Mouse (Mus musculus): Measurements from ENCODE around the gene Ffar1. TPM values are rescaled to one million over a fixed set of nuclear protein-coding genes. Genes with fewer than 3 reads are reported as not detected.
"Not testable (repeated sequence)": the region's sequence is repeated elsewhere in the genome, so short reads cannot be mapped to it uniquely, and the experiment has no call there.

The Ffar1 gene
- polyA plus RNA-seq, 1 experiment from 2014 or later: not detected

GRCm38 (mm10) chr7:30844676-30845297 lies 16.6 kb downstream of the Ffar1 start:
- no peak overlapping the region for H3K4me2 ChIP-seq
- H3K4me1 ChIP-seq (replicated peaks; ENCODE audit: control insufficient read depth, insufficient read depth, low read length): no peaks in the 10 kb centered on the region; the same call in none of the 2 replicates
- H3K9ac ChIP-seq (ENCODE audit: low read depth, low read length): no peak overlapping the region
- H3K27ac ChIP-seq (ENCODE audit: low read depth, low read length): no peak overlapping the region
- DNase-seq (ENCODE audit: low spot score) (no peak), ATAC-seq (replicated peaks; ENCODE audit: low FRiP score) (no peak)
- no peaks in the 10 kb centered on the region for H3K9me3 ChIP-seq (ENCODE audit: control insufficient read depth, low read length)
- 42% methylated on average over 7 of the region's 7 CpGs for whole genome bisulfite sequencing
- H3K27me3 ChIP-seq (replicated peaks; ENCODE audit: control insufficient read depth, insufficient read depth, low read length): no peaks in the 10 kb centered on the region
- no peaks in the 10 kb centered on the region for H3K36me3 ChIP-seq (ENCODE audit: control insufficient read depth, insufficient read depth, low read length)
- H3K4me3 ChIP-seq (ENCODE audit: low read depth, low read length): no peak overlapping the region

DNA sequence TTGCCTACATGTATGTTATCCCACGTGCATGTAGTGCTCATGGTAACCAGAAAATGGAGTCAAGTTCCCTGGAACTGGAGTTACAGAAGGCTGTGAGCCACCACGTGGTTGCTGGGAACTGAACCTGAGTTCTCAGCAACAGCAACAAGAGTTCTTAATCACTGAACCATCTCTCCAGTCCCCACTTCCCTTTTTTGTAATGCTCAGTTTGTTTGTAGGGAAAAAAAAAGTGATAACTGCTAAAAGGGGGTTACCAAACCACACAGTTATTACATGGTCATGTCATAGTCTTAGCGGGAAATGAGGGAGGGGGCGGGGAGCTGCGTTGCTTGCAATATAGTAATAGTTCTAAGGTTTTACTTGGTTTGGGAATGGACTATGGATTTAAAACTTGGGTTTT lies 19.3 kb downstream of the Ffar1 start:
- H3K36me3 ChIP-seq (ENCODE audit: control insufficient read depth, insufficient read depth, low read length): no peaks in the 10 kb centered on the region
- H3K4me3 ChIP-seq (ENCODE audit: low read depth, low read length): no peak overlapping the region
- H3K27ac ChIP-seq (ENCODE audit: low read depth, low read length): no peak overlapping the region
- ATAC-seq (replicated peaks; ENCODE audit: low FRiP score): no peak
- no peaks in the 10 kb centered on the region; the same call in none of the 2 replicates for H3K4me1 ChIP-seq (replicated peaks; ENCODE audit: control insufficient read depth, insufficient read depth, low read length)
- H3K4me2 ChIP-seq: no peak overlapping the region
- H3K27me3 ChIP-seq (replicated peaks; ENCODE audit: control insufficient read depth, insufficient read depth, low read length): no peaks in the 10 kb centered on the region
- DNase-seq (ENCODE audit: low spot score): no peak
- H3K9me3 ChIP-seq (ENCODE audit: control insufficient read depth, low read length): no peaks in the 10 kb centered on the region
- WGBS: 54% methylated on average over 5 of the region's 5 CpGs
- H3K9ac ChIP-seq (ENCODE audit: low read depth, low read length): no peak overlapping the region

- ATAC-seq (replicated peaks; ENCODE audit: low FRiP score) (no peak), DNase-seq (ENCODE audit: low spot score) (no peak)
- no peaks in the 10 kb centered on the region for H3K36me3 ChIP-seq (ENCODE audit: control insufficient read depth, insufficient read depth, low read length)
- H3K27ac ChIP-seq (ENCODE audit: low read depth, low read length): no peak overlapping the region
- H3K9ac ChIP-seq (ENCODE audit: low read depth, low read length): no peak overlapping the region
- H3K27me3 ChIP-seq (replicated peaks; ENCODE audit: control insufficient read depth, insufficient read depth, low read length): no peaks in the 10 kb centered on the region
- H3K4me2 ChIP-seq: no peak overlapping the region
- no peaks in the 10 kb centered on the region; the same call in none of the 2 replicates for H3K4me1 ChIP-seq (replicated peaks; ENCODE audit: control insufficient read depth, insufficient read depth, low read length)
- H3K4me3 ChIP-seq (ENCODE audit: low read depth, low read length): no peak overlapping the region
- 62% methylated on average over 4 of the region's 4 CpGs for WGBS
- H3K9me3 ChIP-seq (ENCODE audit: control insufficient read depth, low read length): no peaks in the 10 kb centered on the region
These were observed 20.0 kb downstream of the Ffar1 start for GRCm38 (mm10) chr7:30841379-30841778.

DNA sequence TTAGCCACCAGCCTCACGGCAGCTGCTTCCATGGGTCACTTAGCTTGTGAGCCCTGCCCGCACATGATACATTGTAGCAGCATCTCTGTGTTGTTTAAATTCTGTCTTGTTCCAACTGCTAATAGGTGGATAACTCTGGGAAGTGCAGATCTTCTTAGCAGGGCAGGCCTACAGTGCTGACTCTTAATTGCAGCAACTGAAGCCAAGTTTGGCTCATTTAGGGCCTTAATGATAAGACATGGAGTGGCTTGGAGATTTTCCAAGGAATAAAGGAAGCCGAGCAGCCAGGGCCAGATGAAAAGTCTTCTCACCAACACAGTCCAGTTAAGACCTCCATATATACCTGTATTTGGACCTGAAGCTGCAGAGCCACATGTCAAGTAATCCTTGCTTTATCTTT lies 21.1 kb downstream of the Ffar1 start:
- DNase-seq (ENCODE audit: low spot score) (no peak), ATAC-seq (replicated peaks; ENCODE audit: low FRiP score) (no peak)
- Histone ChIP-seq H3K9me3 (ENCODE audit: control insufficient read depth, low read length) (no peaks in the 10 kb centered on the region), H3K27me3 (replicated peaks; ENCODE audit: control insufficient read depth, insufficient read depth, low read length) (no peaks in the 10 kb centered on the region), H3K4me1 (replicated peaks; ENCODE audit: control insufficient read depth, insufficient read depth, low read length) (no peaks in the 10 kb centered on the region; the same call in none of the 2 replicates), H3K9ac (ENCODE audit: low read depth, low read length) (no peak overlapping the region), H3K4me3 (ENCODE audit: low read depth, low read length) (no peak overlapping the region), H3K27ac (ENCODE audit: low read depth, low read length) (no peak overlapping the region), H3K4me2 (no peak overlapping the region), H3K36me3 (ENCODE audit: control insufficient read depth, insufficient read depth, low read length) (no peaks in the 10 kb centered on the region)
- WGBS: 77% methylated on average over 3 of the region's 3 CpGs

DNA sequence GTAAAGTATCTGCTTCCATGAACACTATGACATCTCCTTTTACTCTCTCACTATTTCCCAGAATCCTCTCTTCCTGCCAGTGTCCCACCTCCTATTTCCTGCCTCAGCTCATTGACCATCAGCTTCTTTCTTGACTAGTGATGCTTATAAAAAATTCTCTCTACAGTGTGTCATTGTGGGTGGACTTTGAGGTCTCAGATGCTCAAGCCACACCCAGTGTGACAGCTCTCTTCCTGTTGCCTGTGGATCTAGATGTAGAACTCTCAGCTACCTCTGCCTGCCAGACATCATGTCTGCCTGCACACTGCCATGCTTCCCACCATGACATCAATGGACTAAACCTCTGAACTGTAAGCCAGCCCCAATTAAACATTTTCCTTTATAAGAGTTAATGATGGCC lies 24.1 kb downstream of the Ffar1 start:
- Histone ChIP-seq H3K4me1 (replicated peaks; ENCODE audit: control insufficient read depth, insufficient read depth, low read length) (no peaks in the 10 kb centered on the region), H3K27me3 (replicated peaks; ENCODE audit: control insufficient read depth, insufficient read depth, low read length) (no peaks in the 10 kb centered on the region), H3K9ac (ENCODE audit: low read depth, low read length) (no peak overlapping the region), H3K4me2 (no peak overlapping the region), H3K9me3 (ENCODE audit: control insufficient read depth, low read length) (no peaks in the 10 kb centered on the region), H3K27ac (ENCODE audit: low read depth, low read length) (no peak overlapping the region), H3K4me3 (ENCODE audit: low read depth, low read length) (no peak overlapping the region), H3K36me3 (ENCODE audit: control insufficient read depth, insufficient read depth, low read length) (no peaks in the 10 kb centered on the region)
- ATAC-seq (replicated peaks; ENCODE audit: low FRiP score) (no peak), DNase-seq (ENCODE audit: low spot score) (no peak)

GRCm38 (mm10) chr7:30832684-30833083 lies 28.7 kb downstream of the Ffar1 start:
- not testable (repeated sequence) for H3K36me3 ChIP-seq (ENCODE audit: control insufficient read depth, insufficient read depth, low read length); H3K4me1 ChIP-seq (replicated peaks; ENCODE audit: control insufficient read depth, insufficient read depth, low read length); H3K9ac ChIP-seq (ENCODE audit: low read depth, low read length); DNase-seq (ENCODE audit: low spot score); H3K27ac ChIP-seq (ENCODE audit: low read depth, low read length); H3K9me3 ChIP-seq (ENCODE audit: control insufficient read depth, low read length); H3K4me3 ChIP-seq (ENCODE audit: low read depth, low read length); H3K4me2 ChIP-seq; H3K27me3 ChIP-seq (replicated peaks; ENCODE audit: control insufficient read depth, insufficient read depth, low read length); ATAC-seq (replicated peaks; ENCODE audit: low FRiP score)
- 37% methylated on average over 7 of the region's 11 CpGs for WGBS

GRCm38 (mm10) chr7:30832261-30832660 lies 29.1 kb downstream of the Ffar1 start:
- Histone ChIP-seq H3K9me3 (ENCODE audit: control insufficient read depth, low read length) (no peaks in the 10 kb centered on the region), H3K27ac (ENCODE audit: low read depth, low read length) (no peak overlapping the region), H3K4me1 (replicated peaks; ENCODE audit: control insufficient read depth, insufficient read depth, low read length) (no peaks in the 10 kb centered on the region), H3K9ac (ENCODE audit: low read depth, low read length) (no peak overlapping the region), H3K27me3 (replicated peaks; ENCODE audit: control insufficient read depth, insufficient read depth, low read length) (no peaks in the 10 kb centered on the region), H3K36me3 (ENCODE audit: control insufficient read depth, insufficient read depth, low read length) (no peaks in the 10 kb centered on the region), H3K4me2 (no peak overlapping the region; the same call in 1 of the 2 replicates), H3K4me3 (ENCODE audit: low read depth, low read length) (no peak overlapping the region)
- 63% methylated on average over 16 of the region's 17 CpGs for WGBS
- DNase-seq (ENCODE audit: low spot score) (no peak), ATAC-seq (replicated peaks; ENCODE audit: low FRiP score) (no peak)

GRCm38 (mm10) chr7:30829428-30829827 lies 31.9 kb downstream of the Ffar1 start:
- H3K27me3 ChIP-seq (replicated peaks; ENCODE audit: control insufficient read depth, insufficient read depth, low read length): no peaks in the 10 kb centered on the region
- no peak overlapping the region for H3K9ac ChIP-seq (ENCODE audit: low read depth, low read length)
- H3K9me3 ChIP-seq (ENCODE audit: control insufficient read depth, low read length): no peaks in the 10 kb centered on the region
- H3K4me3 ChIP-seq (ENCODE audit: low read depth, low read length): no peak overlapping the region
- H3K36me3 ChIP-seq (ENCODE audit: control insufficient read depth, insufficient read depth, low read length): no peaks in the 10 kb centered on the region
- no peaks in the 10 kb centered on the region for H3K4me1 ChIP-seq (replicated peaks; ENCODE audit: control insufficient read depth, insufficient read depth, low read length)
- WGBS: 50% methylated on average over 3 of the region's 3 CpGs
- no peak for ATAC-seq (replicated peaks; ENCODE audit: low FRiP score)
- no peak for DNase-seq (ENCODE audit: low spot score)
- H3K27ac ChIP-seq (ENCODE audit: low read depth, low read length): no peak overlapping the region
- H3K4me2 ChIP-seq: no peak overlapping the region

DNA sequence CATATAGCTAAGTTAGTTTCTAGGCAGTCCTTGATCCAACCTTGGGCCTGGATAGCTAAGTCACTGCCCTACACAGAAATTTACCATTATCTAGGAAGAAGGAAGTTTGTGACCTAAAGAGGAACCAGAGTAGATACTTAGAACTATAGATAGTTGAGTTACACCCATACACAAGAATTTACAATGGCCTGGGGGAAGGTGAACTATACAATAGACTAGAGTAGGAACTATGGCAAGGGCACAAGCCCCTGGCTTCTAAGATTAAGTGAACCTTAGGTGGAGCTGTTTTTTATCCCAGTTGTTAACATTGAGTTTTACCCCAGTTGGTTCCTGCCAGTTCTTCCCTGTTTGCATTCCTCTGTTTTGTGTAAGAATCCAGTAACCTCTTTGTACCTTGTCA lies 32.5 kb downstream of the Ffar1 start:
- not testable (repeated sequence) for H3K27ac ChIP-seq (ENCODE audit: low read depth, low read length); H3K9ac ChIP-seq (ENCODE audit: low read depth, low read length); H3K4me2 ChIP-seq; H3K27me3 ChIP-seq (replicated peaks; ENCODE audit: control insufficient read depth, insufficient read depth, low read length); H3K4me1 ChIP-seq (replicated peaks; ENCODE audit: control insufficient read depth, insufficient read depth, low read length); H3K9me3 ChIP-seq (ENCODE audit: control insufficient read depth, low read length); H3K4me3 ChIP-seq (ENCODE audit: low read depth, low read length); ATAC-seq (replicated peaks; ENCODE audit: low FRiP score); DNase-seq (ENCODE audit: low spot score); H3K36me3 ChIP-seq (ENCODE audit: control insufficient read depth, insufficient read depth, low read length)

Data from liver, embryonic 11.5 days (tissue).